Mouse (Mus musculus) retina, adult 2 months (tissue): ENCODE data around the gene Lig1.
"Not testable (repeated sequence)": the region's sequence is repeated elsewhere in the genome, so short reads cannot be mapped to it uniquely, and the experiment has no call there.

Experiments
- DNase-seq: peaks from one replicate; pipeline ENCODE4 v3.0.0-alpha.2; 2012; ENCODE audit warnings: low read depth, low spot score

The Lig1 gene

GRCm38 (mm10) chr7:13277081-13277480 lies at the start of gene Lig1:
TSS of gene Lig1 (plus strand) at chr7:13277283.
- DNase-seq: no peak

- no peak for DNase-seq
Observed at GRCm38 (mm10) chr7:13260746-13261700, 16.1 kb upstream of the Lig1 start.

GRCm38 (mm10) chr7:13263851-13264250 lies 13.2 kb upstream of the Lig1 start:
- DNase-seq: no peak

- no peak for DNase-seq
Observed at GRCm38 (mm10) chr7:13264396-13264795, 12.7 kb upstream of the Lig1 start.

- DNase-seq: no peak
Observed at GRCm38 (mm10) chr7:13268749-13269260, 8.3 kb upstream of the Lig1 start.

GRCm38 (mm10) chr7:13269394-13269793 lies 7.7 kb upstream of the Lig1 start:
- no peak for DNase-seq

GRCm38 (mm10) chr7:13271704-13272103 lies 5.4 kb upstream of the Lig1 start:
- DNase-seq: no peak

GRCm38 (mm10) chr7:13277833-13278232 lies 750 bp downstream of the Lig1 start:
- DNase-seq: no peak

GRCm38 (mm10) chr7:13278308-13278891 lies 1.3 kb downstream of the Lig1 start, which contains the start of gene Zswim9:
TSS of gene Zswim9 (minus strand) at chr7:13278721.
- peak; percentile 87 for DNase-seq

- not testable (repeated sequence) for DNase-seq
Observed at GRCm38 (mm10) chr7:13278957-13279356, 1.9 kb downstream of the Lig1 start.

- peak; percentile 18 for DNase-seq
Observed at GRCm38 (mm10) chr7:13288621-13289020, 11.5 kb downstream of the Lig1 start.

- no peak for DNase-seq
Observed at GRCm38 (mm10) chr7:13290041-13290675, 13.1 kb downstream of the Lig1 start.

- DNase-seq: no peak
Observed at GRCm38 (mm10) chr7:13291370-13291769, 14.3 kb downstream of the Lig1 start.

GRCm38 (mm10) chr7:13293878-13294855 lies 17.1 kb downstream of the Lig1 start:
- DNase-seq: no peak

- no peak for DNase-seq
Observed at GRCm38 (mm10) chr7:13295256-13295655, 18.2 kb downstream of the Lig1 start.

GRCm38 (mm10) chr7:13297636-13298035 lies 20.6 kb downstream of the Lig1 start:
- DNase-seq: no peak

- no peak for DNase-seq
Observed at GRCm38 (mm10) chr7:13298821-13299220, 21.7 kb downstream of the Lig1 start.

- DNase-seq: no peak
Observed at GRCm38 (mm10) chr7:13301643-13302042, 24.6 kb downstream of the Lig1 start.

- no peak for DNase-seq
Observed at GRCm38 (mm10) chr7:13302780-13303179, 25.7 kb downstream of the Lig1 start.

GRCm38 (mm10) chr7:13303372-13303771 lies 26.3 kb downstream of the Lig1 start:
- no peak for DNase-seq

- no peak for DNase-seq
Observed at GRCm38 (mm10) chr7:13309407-13309806, 32.3 kb downstream of the Lig1 start.
